Mouse (Mus musculus) megakaryocyte, embryonic 14.5 days (primary cell): ENCODE data around the gene Snn.

Experiments used
- FLI1 ChIP-seq: IDR thresholded peaks from 2 replicates; pipeline ENCODE4 v1.6.1; 2012; ENCODE audit warnings: low read length, inconsistent platforms, mixed read lengths
- GATA1 ChIP-seq: IDR thresholded peaks from 3 replicates; pipeline ENCODE4 v1.6.1; 2012; ENCODE audit warnings: mixed read lengths, low read length, inconsistent platforms, borderline replicate concordance

DNA sequence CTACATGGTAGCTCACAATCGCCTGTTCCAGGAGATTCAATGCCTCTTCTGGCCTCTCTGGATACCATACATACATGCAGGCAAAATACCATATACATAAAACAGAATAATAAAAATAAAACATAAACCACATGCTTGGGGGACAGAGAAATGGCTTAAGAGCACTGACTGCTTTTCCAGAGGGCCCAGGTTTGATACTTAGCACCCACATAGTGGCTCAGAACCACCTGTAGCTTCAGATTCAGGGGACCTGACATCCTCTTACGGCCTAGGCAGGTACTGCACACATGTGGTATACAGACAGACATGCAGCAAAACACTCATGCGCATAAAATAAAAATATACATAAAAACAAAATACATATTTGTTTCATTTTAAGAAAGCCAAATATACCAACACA is 25.6 kb downstream of the Snn start:
- TF ChIP-seq GATA1 (no peak), FLI1 (no peak)
